Mouse (Mus musculus) ES-Bruce4 (cell line): ENCODE results near the gene Itfg1.

Experiments used
- CTCF ChIP-seq: IDR thresholded peaks from one replicate; pipeline ENCODE4 v1.8.1; 2011; ENCODE audit warnings: low read depth, low read length
- POLR2A ChIP-seq: IDR thresholded peaks from one replicate; pipeline ENCODE4 v1.8.1; 2011; ENCODE audit warnings: low read length; ENCODE audit not compliant: insufficient read depth

DNA sequence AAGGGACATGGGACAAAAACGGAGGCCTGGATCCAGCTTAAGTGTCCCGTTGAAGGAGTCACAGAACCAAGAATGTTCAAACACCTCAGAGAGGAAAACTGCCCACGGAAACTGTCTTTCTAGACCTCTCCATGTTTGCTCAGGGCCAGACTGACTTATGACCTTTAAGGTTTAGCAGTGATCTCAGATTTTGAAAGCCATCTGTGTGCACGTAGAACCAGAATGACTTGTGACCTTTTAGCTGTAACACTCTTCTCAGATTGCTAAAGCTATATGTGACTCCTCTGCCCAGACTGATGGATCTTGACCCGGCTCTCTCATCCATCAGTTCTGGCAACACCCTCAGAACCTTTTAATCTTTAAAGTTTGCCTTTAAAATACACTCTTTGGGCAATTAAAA is 19.9 kb upstream of the Itfg1 start:
- no peak for TF ChIP-seq CTCF
- no peak for TF ChIP-seq POLR2A
